Mouse (Mus musculus): ENCODE data around the gene Syp. TPM values are rescaled to one million over a fixed set of nuclear protein-coding genes. Genes with fewer than 3 reads are reported as not detected.
A peak's percentile ranks its signal among the peaks of the same experiment; 100 is the strongest.

Syp gene
- polyA plus RNA-seq, 1 experiment from 2014 or later, result 81.7 TPM

GRCm38 (mm10) chrX:7658031-7658784 lies 19.9 kb downstream of the Syp start:
- Histone ChIP-seq H3K27me3 (ENCODE audit: control insufficient read depth, insufficient read depth, low read length) (no peaks in the 10 kb centered on the region), H3K4me2 (ENCODE audit: low read length) (peak overlapping the region; percentile 8; the same call in 1 of the 2 replicates), H3K9ac (replicated peaks; ENCODE audit: low read length) (no peak overlapping the region), H3K36me3 (ENCODE audit: control insufficient read depth, insufficient read depth, low read length) (no peaks in the 10 kb centered on the region), H3K9me3 (ENCODE audit: control insufficient read depth, low read length) (no peaks in the 10 kb centered on the region), H3K4me3 (replicated peaks; ENCODE audit: low read depth, low read length) (no peak overlapping the region), H3K27ac (replicated peaks; ENCODE audit: low read depth, low read length) (no peak overlapping the region), H3K4me1 (ENCODE audit: control insufficient read depth, insufficient read depth, low read length) (0 out of 2 replicates have a peak, but pooled peaks cover 4% of the 10 kb centered on the region)
- WGBS, result 17% methylated on average over 15 of the region's 15 CpGs
- ATAC-seq (ENCODE audit: low FRiP score, low TSS enrichment) (no peak), DNase-seq (no peak)

- DNase-seq (no peak), ATAC-seq (ENCODE audit: low FRiP score, low TSS enrichment) (no peak)
- Histone ChIP-seq H3K4me3 (replicated peaks; ENCODE audit: low read depth, low read length) (no peak overlapping the region), H3K27ac (replicated peaks; ENCODE audit: low read depth, low read length) (no peak overlapping the region), H3K4me1 (ENCODE audit: control insufficient read depth, insufficient read depth, low read length) (0 out of 2 replicates have a peak, but pooled peaks cover 4% of the 10 kb centered on the region), H3K9ac (replicated peaks; ENCODE audit: low read length) (no peak overlapping the region), H3K27me3 (ENCODE audit: control insufficient read depth, insufficient read depth, low read length) (no peaks in the 10 kb centered on the region), H3K36me3 (ENCODE audit: control insufficient read depth, insufficient read depth, low read length) (no peaks in the 10 kb centered on the region), H3K9me3 (ENCODE audit: control insufficient read depth, low read length) (no peaks in the 10 kb centered on the region), H3K4me2 (ENCODE audit: low read length) (no peak overlapping the region)
- 62% methylated on average over 11 of the region's 11 CpGs for WGBS
Measured at GRCm38 (mm10) chrX:7658785-7659589, 20.7 kb downstream of the Syp start.

GRCm38 (mm10) chrX:7661086-7661485 lies 22.8 kb downstream of the Syp start:
- Histone ChIP-seq H3K9ac (replicated peaks; ENCODE audit: low read length) (no peak overlapping the region), H3K27ac (replicated peaks; ENCODE audit: low read depth, low read length) (no peak overlapping the region), H3K27me3 (ENCODE audit: control insufficient read depth, insufficient read depth, low read length) (no peaks in the 10 kb centered on the region), H3K4me2 (ENCODE audit: low read length) (no peak overlapping the region), H3K36me3 (ENCODE audit: control insufficient read depth, insufficient read depth, low read length) (no peaks in the 10 kb centered on the region), H3K9me3 (ENCODE audit: control insufficient read depth, low read length) (no peaks in the 10 kb centered on the region), H3K4me3 (replicated peaks; ENCODE audit: low read depth, low read length) (no peak overlapping the region), H3K4me1 (ENCODE audit: control insufficient read depth, insufficient read depth, low read length) (0 out of 2 replicates have a peak, but pooled peaks cover 4% of the 10 kb centered on the region)
- ATAC-seq (ENCODE audit: low FRiP score, low TSS enrichment) (no peak), DNase-seq (no peak)
- 81% methylated on average over 4 of the region's 4 CpGs for WGBS

- Histone ChIP-seq H3K36me3 (ENCODE audit: control insufficient read depth, insufficient read depth, low read length) (no peaks in the 10 kb centered on the region), H3K9me3 (ENCODE audit: control insufficient read depth, low read length) (no peaks in the 10 kb centered on the region), H3K4me2 (ENCODE audit: low read length) (no peak overlapping the region), H3K27me3 (ENCODE audit: control insufficient read depth, insufficient read depth, low read length) (no peaks in the 10 kb centered on the region), H3K4me3 (replicated peaks; ENCODE audit: low read depth, low read length) (no peak overlapping the region), H3K9ac (replicated peaks; ENCODE audit: low read length) (no peak overlapping the region), H3K4me1 (ENCODE audit: control insufficient read depth, insufficient read depth, low read length) (0 out of 2 replicates have a peak, but pooled peaks cover 4% of the 10 kb centered on the region), H3K27ac (replicated peaks; ENCODE audit: low read depth, low read length) (no peak overlapping the region)
- DNase-seq (no peak), ATAC-seq (ENCODE audit: low FRiP score, low TSS enrichment) (no peak)
- WGBS, result 82% methylated on average over 3 of the region's 3 CpGs
Measured at GRCm38 (mm10) chrX:7662936-7663335, 24.7 kb downstream of the Syp start.

- Histone ChIP-seq H3K4me1 (ENCODE audit: control insufficient read depth, insufficient read depth, low read length) (no peaks in the 10 kb centered on the region), H3K4me2 (ENCODE audit: low read length) (no peak overlapping the region), H3K9me3 (ENCODE audit: control insufficient read depth, low read length) (no peaks in the 10 kb centered on the region), H3K27ac (replicated peaks; ENCODE audit: low read depth, low read length) (no peak overlapping the region), H3K36me3 (ENCODE audit: control insufficient read depth, insufficient read depth, low read length) (no peaks in the 10 kb centered on the region), H3K4me3 (replicated peaks; ENCODE audit: low read depth, low read length) (no peak overlapping the region), H3K27me3 (ENCODE audit: control insufficient read depth, insufficient read depth, low read length) (no peaks in the 10 kb centered on the region), H3K9ac (replicated peaks; ENCODE audit: low read length) (no peak overlapping the region)
- 87% methylated on average over 11 of the region's 11 CpGs for WGBS
- no peak for DNase-seq
- ATAC-seq (ENCODE audit: low FRiP score, low TSS enrichment), result no peak
Measured at GRCm38 (mm10) chrX:7664791-7665190, 26.5 kb downstream of the Syp start.

- no peaks in the 10 kb centered on the region for H3K36me3 ChIP-seq (ENCODE audit: control insufficient read depth, insufficient read depth, low read length)
- H3K27me3 ChIP-seq (ENCODE audit: control insufficient read depth, insufficient read depth, low read length), result no peaks in the 10 kb centered on the region
- ATAC-seq (ENCODE audit: low FRiP score, low TSS enrichment), result no peak
- no peak overlapping the region for H3K27ac ChIP-seq (replicated peaks; ENCODE audit: low read depth, low read length)
- H3K4me3 ChIP-seq (replicated peaks; ENCODE audit: low read depth, low read length), result no peak overlapping the region
- no peaks in the 10 kb centered on the region for H3K9me3 ChIP-seq (ENCODE audit: control insufficient read depth, low read length)
- H3K4me1 ChIP-seq (ENCODE audit: control insufficient read depth, insufficient read depth, low read length), result no peaks in the 10 kb centered on the region
- WGBS, result 73% methylated on average over 21 of the region's 21 CpGs
- H3K9ac ChIP-seq (replicated peaks; ENCODE audit: low read length), result no peak overlapping the region
- H3K4me2 ChIP-seq (ENCODE audit: low read length), result no peak overlapping the region
- DNase-seq, result no peak
Measured at GRCm38 (mm10) chrX:7665739-7666502, 27.6 kb downstream of the Syp start.

- WGBS, result 20% methylated on average over 17 of the region's 19 CpGs
- Histone ChIP-seq H3K4me2 (ENCODE audit: low read length) (peak overlapping the region; percentile 44), H3K36me3 (ENCODE audit: control insufficient read depth, insufficient read depth, low read length) (no peaks in the 10 kb centered on the region), H3K4me1 (ENCODE audit: control insufficient read depth, insufficient read depth, low read length) (no peaks in the 10 kb centered on the region), H3K27ac (replicated peaks; ENCODE audit: low read depth, low read length) (no peak overlapping the region), H3K27me3 (ENCODE audit: control insufficient read depth, insufficient read depth, low read length) (no peaks in the 10 kb centered on the region), H3K9ac (replicated peaks; ENCODE audit: low read length) (0 out of 2 replicates have a peak overlapping the region, but pooled peaks have one; percentile 9), H3K4me3 (replicated peaks; ENCODE audit: low read depth, low read length) (peak overlapping the region; percentile 27), H3K9me3 (ENCODE audit: control insufficient read depth, low read length) (no peaks in the 10 kb centered on the region)
- ATAC-seq (ENCODE audit: low FRiP score, low TSS enrichment) (peak; percentile 59), DNase-seq (peak; percentile 50)
Measured at GRCm38 (mm10) chrX:7670390-7670881, 32.2 kb downstream of the Syp start.

- Histone ChIP-seq H3K27me3 (ENCODE audit: control insufficient read depth, insufficient read depth, low read length) (no peaks in the 10 kb centered on the region), H3K9me3 (ENCODE audit: control insufficient read depth, low read length) (no peaks in the 10 kb centered on the region), H3K4me1 (ENCODE audit: control insufficient read depth, insufficient read depth, low read length) (no peaks in the 10 kb centered on the region), H3K4me2 (ENCODE audit: low read length) (peak within 1 kb of the TSS; percentile 44), H3K27ac (replicated peaks; ENCODE audit: low read depth, low read length) (no peak within 1 kb of the TSS), H3K4me3 (replicated peaks; ENCODE audit: low read depth, low read length) (peak within 1 kb of the TSS; percentile 27), H3K36me3 (ENCODE audit: control insufficient read depth, insufficient read depth, low read length) (no peaks in the 10 kb centered on the region), H3K9ac (replicated peaks; ENCODE audit: low read length) (0 out of 2 replicates have a peak within 1 kb of the TSS, but pooled peaks have one; percentile 9)
- DNase-seq (no peak), ATAC-seq (ENCODE audit: low FRiP score, low TSS enrichment) (peak; percentile 48; the same call in 1 of the 2 replicates)
- 23% methylated on average over 36 of the region's 36 CpGs for WGBS
Measured at GRCm38 (mm10) chrX:7670921-7671623, 32.8 kb downstream of the Syp start, which contains the start of gene Plp2. Gene Plp2 (minus strand): TSS chrX:7671390.
